Mouse (Mus musculus) G1E (cell line): ENCODE data around the gene Kctd12. TPM values are rescaled to one million over a fixed set of nuclear protein-coding genes. Genes with fewer than 3 reads are reported as not detected.

Source experiments
- ATAC-seq: 2 replicates; pipeline ENCODE4 v1.8.0; 2016; ENCODE audit warnings: mild to moderate bottlenecking; ENCODE audit not compliant: insufficient number of reproducible peaks, poor library complexity, low FRiP score, severe bottlenecking; ENCODE audit errors: extremely low read depth
- DNase-seq: peaks from one replicate; pipeline ENCODE4 v3.0.0; 2012; ENCODE audit warnings: low spot score
- H3K27me3 ChIP-seq: 2 replicates; pipeline ENCODE4 v1.6.1; 2012; ENCODE audit warnings: mild to moderate bottlenecking, low read length, inconsistent platforms; ENCODE audit not compliant: insufficient read depth
- H3K36me3 ChIP-seq: replicated peaks from 2 replicates; pipeline ENCODE3; 2012; ENCODE audit warnings: mild to moderate bottlenecking, inconsistent platforms
- H3K4me1 ChIP-seq: 2 replicates; pipeline ENCODE4 v1.6.1; 2012; ENCODE audit warnings: low read depth, low read length, inconsistent platforms, mixed read lengths; ENCODE audit not compliant: insufficient read depth
- H3K4me3 ChIP-seq: 2 replicates; pipeline ENCODE4 v1.5.1; 2012; ENCODE audit warnings: low read depth, mild to moderate bottlenecking, inconsistent platforms, low read length, moderate library complexity, mixed read lengths
- H3K9me3 ChIP-seq: replicated peaks from 2 replicates; pipeline ENCODE4 v1.6.1; 2012; ENCODE audit warnings: inconsistent platforms
- CTCF ChIP-seq: IDR thresholded peaks from 2 replicates; pipeline ENCODE4 v1.5.1; 2012; ENCODE audit warnings: low read depth, low read length, inconsistent platforms, mixed read lengths
- GATA1 ChIP-seq: IDR thresholded peaks from 2 replicates; pipeline ENCODE4 v1.6.1; 2012; ENCODE audit warnings: borderline replicate concordance, low read length, inconsistent platforms, mixed read lengths
- GATA2 ChIP-seq: IDR thresholded peaks from 2 replicates; pipeline ENCODE4 v1.6.1; 2012; ENCODE audit warnings: low read depth, low read length, inconsistent platforms, borderline replicate concordance
- POLR2AphosphoS5 ChIP-seq: IDR thresholded peaks from 2 replicates; pipeline ENCODE4 v1.6.1; 2012; ENCODE audit warnings: low read depth, low read length, inconsistent platforms; ENCODE audit not compliant: insufficient replicate concordance
- TAL1 ChIP-seq: conservative IDR thresholded peaks from 2 replicates; pipeline ENCODE4 v1.6.1; 2012; ENCODE audit warnings: low read depth, low read length, inconsistent platforms, mixed read lengths
- polyA plus RNA-seq: library from polyadenylated mRNA; stranded (reverse); fragments of >175 nt; gene quantifications from 2 replicates; pipeline ENCODE4 v1.2.3, GENCODE M21; 2012
- total RNA-seq, 2 experiments: library from RNA; stranded (forward) in 1 of 2; stranded (reverse) in 1 of 2; fragments of 200-1000 nt in 1 of 2; fragments of >200 nt in 1 of 2; fragmentation: Nextera tagmentation in 1 of 2; gene quantifications; 2 replicates each; pipeline ENCODE4 v1.2.3; 2014 to 2017

The Kctd12 gene
- total and polyA plus RNA-seq, 3 experiments, result 0.01 to 2.0 (median 0.05) TPM

- Histone ChIP-seq H3K27me3 (no peaks in the 10 kb centered on the region), H3K9me3 (no peaks in the 10 kb centered on the region), H3K4me1 (no peaks in the 10 kb centered on the region), H3K4me3 (no peak overlapping the region), H3K36me3 (no peaks in the 10 kb centered on the region)
- ATAC-seq (no peak), DNase-seq (no peak)
- TF ChIP-seq POLR2AphosphoS5 (no peak), GATA1 (no peak), TAL1 (no peak), GATA2 (no peak)
Observed at GRCm38 (mm10) chr14:103007737-103008136, 25.3 kb upstream of the Kctd12 start.

DNA sequence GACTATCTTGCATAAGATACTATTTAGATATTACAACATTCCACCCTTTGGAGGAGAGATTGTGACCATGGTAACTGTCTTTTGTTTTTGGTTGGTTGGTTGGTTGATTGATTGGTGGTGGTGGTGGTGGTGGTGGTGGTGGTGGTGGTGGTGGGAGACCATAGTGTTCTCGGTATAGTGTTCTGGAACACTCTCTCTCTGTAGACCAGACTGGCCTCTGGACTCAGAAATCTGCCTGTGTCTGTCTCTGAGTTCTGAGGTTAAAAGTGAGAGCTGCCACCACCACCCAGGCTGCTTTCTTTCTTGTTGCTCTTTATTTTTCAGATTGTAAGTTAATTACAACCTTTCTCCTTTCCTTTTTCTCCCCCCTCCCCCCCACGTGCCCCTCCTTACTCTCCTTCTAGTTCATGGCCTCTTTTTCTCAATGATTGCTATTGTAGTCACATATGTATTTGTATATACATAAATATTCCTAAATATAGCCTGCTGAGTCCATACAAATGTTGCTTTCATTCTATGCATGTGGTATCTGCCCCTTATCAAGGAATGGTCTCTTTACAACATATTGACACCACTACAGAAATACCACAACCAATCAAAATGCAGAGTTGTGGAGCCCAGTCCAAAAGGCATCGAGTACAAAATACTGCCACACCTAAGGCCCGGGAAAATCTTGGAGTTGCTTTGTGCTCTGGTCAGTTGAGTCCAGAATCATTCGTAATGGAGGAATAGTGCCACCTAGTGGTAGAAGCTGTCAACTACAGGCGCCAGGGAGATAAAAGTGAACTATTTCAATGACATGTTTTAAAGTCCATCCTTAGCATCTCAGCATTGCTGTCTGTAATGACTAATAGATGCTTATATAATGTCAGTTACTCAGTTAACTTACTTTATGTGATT, 12.5 kb upstream of the Kctd12 start:
- no peaks in the 10 kb centered on the region for H3K27me3 ChIP-seq
- no peaks in the 10 kb centered on the region for H3K9me3 ChIP-seq
- no peaks in the 10 kb centered on the region for H3K4me1 ChIP-seq
- no peaks in the 10 kb centered on the region for H3K36me3 ChIP-seq
- H3K4me3 ChIP-seq, result no peak overlapping the region
- TF ChIP-seq GATA1 (no peak), TAL1 (no peak), GATA2 (no peak), CTCF (peak; percentile 98)
- peak; percentile 66 for ATAC-seq
- DNase-seq, result no peak

GRCm38 (mm10) chr14:102990765-102991164, 8.3 kb upstream of the Kctd12 start:
- Histone ChIP-seq H3K9me3 (no peaks in the 10 kb centered on the region), H3K4me1 (no peaks in the 10 kb centered on the region), H3K4me3 (no peak overlapping the region), H3K36me3 (no peaks in the 10 kb centered on the region), H3K27me3 (no peaks in the 10 kb centered on the region)
- TF ChIP-seq TAL1 (no peak), GATA1 (no peak), POLR2AphosphoS5 (no peak), GATA2 (no peak), CTCF (no peak)
- no peak for DNase-seq
- no peak for ATAC-seq

- TF ChIP-seq GATA2 (no peak), GATA1 (no peak), POLR2AphosphoS5 (no peak), TAL1 (no peak), CTCF (no peak)
- H3K4me1 ChIP-seq, result no peaks in the 10 kb centered on the region
- no peak overlapping the region for H3K4me3 ChIP-seq
- no peaks in the 10 kb centered on the region for H3K9me3 ChIP-seq
- H3K27me3 ChIP-seq, result no peaks in the 10 kb centered on the region
- ATAC-seq, result no peak
- H3K36me3 ChIP-seq, result no peaks in the 10 kb centered on the region
- DNase-seq, result no peak
Observed at GRCm38 (mm10) chr14:102989866-102990265, 7.4 kb upstream of the Kctd12 start.

DNA sequence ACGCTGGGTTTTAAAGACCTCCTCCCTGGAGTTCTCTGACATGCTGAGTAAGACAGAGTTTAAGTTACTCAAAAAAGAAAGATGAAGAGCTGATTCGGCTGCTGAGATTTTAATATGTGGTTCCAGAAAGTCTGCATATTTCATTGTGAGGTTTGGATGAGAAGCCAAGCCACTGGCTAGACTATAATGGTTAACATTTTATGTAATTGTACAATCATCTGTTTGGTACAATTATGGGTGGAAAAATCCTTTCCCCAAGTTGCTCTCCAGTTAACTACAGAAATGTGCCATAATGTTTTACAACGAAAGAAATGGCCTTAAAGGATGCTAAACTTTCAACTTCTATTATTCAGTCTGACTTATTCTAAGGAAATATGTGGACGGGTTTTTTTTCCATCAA, 6.8 kb upstream of the Kctd12 start:
- no peak for ATAC-seq
- no peak for DNase-seq
- Histone ChIP-seq H3K27me3 (no peaks in the 10 kb centered on the region), H3K36me3 (no peaks in the 10 kb centered on the region), H3K4me1 (no peaks in the 10 kb centered on the region), H3K9me3 (peaks cover 5% of the 10 kb centered on the region), H3K4me3 (no peak overlapping the region)
- TF ChIP-seq CTCF (no peak), TAL1 (no peak), POLR2AphosphoS5 (no peak), GATA2 (no peak), GATA1 (no peak)

DNA sequence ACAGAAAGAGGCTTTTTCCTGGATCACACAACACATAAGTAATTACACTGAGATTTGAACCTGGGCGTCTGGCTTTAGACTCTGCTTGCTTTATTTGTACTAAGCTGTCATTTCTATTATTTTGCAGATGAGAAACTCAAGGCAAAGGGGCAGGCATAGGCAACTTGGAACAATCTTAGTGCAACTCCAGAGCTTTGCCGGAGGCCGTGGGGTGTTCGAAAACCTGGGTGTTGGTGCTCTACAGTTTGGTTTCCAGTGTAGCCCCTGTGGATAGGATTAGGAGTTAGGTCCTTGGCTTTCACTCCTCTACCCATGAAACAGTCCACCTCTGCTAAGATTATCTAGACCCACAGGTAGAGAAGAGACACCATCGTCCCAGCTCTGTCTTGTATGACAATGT, 5.2 kb upstream of the Kctd12 start:
- DNase-seq (no peak), ATAC-seq (no peak)
- Histone ChIP-seq H3K4me1 (no peaks in the 10 kb centered on the region), H3K9me3 (peaks cover 14% of the 10 kb centered on the region), H3K27me3 (no peaks in the 10 kb centered on the region), H3K36me3 (no peaks in the 10 kb centered on the region), H3K4me3 (no peak overlapping the region)
- TF ChIP-seq POLR2AphosphoS5, result no peak

GRCm38 (mm10) chr14:102983686-102984085, 1.2 kb upstream of the Kctd12 start:
- Histone ChIP-seq H3K4me3 (no peak overlapping the region), H3K27me3 (no peaks in the 10 kb centered on the region), H3K4me1 (no peaks in the 10 kb centered on the region), H3K9me3 (peaks cover 35% of the 10 kb centered on the region), H3K36me3 (no peaks in the 10 kb centered on the region)
- DNase-seq (no peak), ATAC-seq (no peak)
- TF ChIP-seq GATA1, result no peak
- no peak for TF ChIP-seq TAL1
- no peak for TF ChIP-seq CTCF
- TF ChIP-seq GATA2, result no peak
- no peak for TF ChIP-seq POLR2AphosphoS5
